Mouse (Mus musculus): ENCODE data around the gene Olfr403. TPM values are rescaled to one million over a fixed set of nuclear protein-coding genes. Genes with fewer than 3 reads are reported as not detected.
"Not testable (repeated sequence)": the region's sequence is repeated elsewhere in the genome, so short reads cannot be mapped to it uniquely, and the experiment has no call there.

The Olfr403 gene
- not detected for total RNA-seq (2021)
- long read RNA-seq, experiment 1 = 0 reads
- long read RNA-seq, experiment 2 = 0 reads

DNA sequence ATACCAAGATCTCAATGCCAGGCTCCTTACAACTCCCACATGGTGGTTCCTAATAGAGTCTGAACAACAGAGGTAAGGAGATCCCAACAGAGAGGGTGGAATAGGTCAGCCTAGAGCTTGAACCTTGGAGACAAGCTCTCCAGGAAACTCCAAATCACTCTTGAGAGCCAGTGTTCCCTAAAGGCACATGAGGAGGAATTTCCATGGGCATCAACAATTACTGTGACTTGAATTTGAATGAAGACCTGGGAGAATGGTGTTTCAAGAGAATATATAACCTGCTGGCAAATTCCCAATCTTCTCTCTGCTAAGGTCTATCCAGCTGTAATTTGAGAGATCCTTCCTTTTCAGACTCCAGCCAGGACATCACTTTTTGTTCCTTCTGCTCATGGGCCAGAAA, at the start of gene Olfr403:
TSS of gene Olfr403 (plus strand) at position 301 of the 400 bp plus-strand sequence.
- no peak for DNase-seq

DNA sequence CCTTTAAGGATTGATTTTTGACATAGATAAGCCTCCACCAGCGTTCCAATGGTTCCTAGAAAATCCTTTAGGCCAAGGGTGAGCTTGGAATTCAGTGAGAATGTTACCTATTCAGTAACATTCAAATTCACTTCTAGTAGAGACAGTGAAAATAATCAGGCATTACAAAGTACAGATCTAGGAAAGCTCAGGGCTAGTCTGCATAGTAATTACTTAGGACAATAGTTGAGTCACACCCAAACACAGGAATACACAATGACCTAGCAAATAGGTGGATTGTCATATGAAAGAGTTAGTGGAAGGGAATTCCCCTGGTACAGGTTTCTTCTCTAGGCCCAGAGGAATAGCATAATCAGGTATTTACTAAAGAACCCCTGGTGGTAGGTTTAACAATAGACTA, 46.0 kb upstream of the Olfr403 start:
- DNase-seq = not testable (repeated sequence)

GRCm38 (mm10) chr11:74145866-74146265, 40.2 kb upstream of the Olfr403 start:
- DNase-seq = no peak

- DNase-seq = no peak
Observed at GRCm38 (mm10) chr11:74153229-74153628, 32.8 kb upstream of the Olfr403 start, which contains the start of gene Olfr402. Gene Olfr402 (plus strand): TSS chr11:74153529.

DNA sequence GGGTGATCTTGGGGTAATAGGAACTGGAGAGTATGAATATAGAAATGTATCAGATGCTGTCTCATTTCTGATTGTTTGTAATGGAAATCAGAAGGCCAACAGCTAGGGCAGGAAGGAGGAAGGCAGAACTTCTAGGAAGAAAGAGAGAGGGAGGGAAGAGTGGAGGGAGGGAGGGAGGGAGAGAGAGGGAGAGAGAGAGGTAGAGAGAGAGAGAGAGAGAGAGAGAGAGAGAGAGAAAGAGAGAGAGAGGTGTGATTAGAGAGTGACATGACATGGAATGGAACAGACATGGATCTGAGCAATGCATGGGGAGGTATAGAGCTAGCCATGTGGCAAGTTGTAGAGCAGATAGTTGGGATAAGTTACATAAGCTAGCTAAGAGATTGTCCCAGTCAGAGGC, 17.3 kb upstream of the Olfr403 start:
- no peak for DNase-seq

DNA sequence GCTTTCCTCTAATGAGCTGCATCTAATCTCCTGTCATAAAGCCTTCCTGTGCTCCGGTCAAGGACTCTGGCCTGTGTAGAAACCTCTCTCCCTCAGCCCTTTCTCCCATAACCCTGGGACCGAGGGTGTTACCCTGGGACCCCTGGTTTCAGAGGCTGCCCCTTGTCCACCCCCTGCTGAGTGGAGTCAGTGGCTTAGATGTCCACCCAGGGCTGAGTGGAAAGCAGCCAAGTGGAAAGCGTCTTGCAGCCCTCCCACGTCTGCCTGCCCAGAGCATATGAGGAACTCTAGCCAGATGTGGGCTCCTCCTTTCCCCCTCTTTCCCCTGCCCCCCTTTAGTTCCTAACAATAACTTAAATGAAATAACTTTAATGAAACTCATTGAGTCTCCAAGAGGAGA, 2.9 kb upstream of the Olfr403 start:
- no peak for DNase-seq

DNA sequence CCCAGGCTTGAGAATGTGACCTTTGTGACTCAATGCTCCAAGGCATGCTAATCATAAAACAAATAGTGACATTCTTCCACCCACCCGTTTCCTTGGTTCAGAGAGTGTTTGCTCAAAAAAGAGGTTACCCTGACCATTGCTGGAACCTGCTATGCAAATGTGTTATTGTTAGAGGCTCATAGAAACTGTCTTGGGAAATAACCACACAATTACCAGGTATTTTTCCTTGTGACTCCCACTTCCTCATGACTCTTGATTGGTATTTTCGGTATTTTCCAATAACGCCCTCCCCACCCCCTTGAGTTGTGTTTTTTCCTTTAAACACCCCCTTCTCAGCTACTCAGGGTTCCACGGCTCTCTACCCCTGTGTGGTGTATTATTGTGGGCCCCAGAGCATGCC, 2.3 kb upstream of the Olfr403 start:
- no peak for DNase-seq

GRCm38 (mm10) chr11:74211279-74211678, 25.2 kb downstream of the Olfr403 start, which contains the start of gene Olfr43:
Gene Olfr43 (minus strand): TSS chr11:74211379.
- DNase-seq = no peak

- peak in 1 of 2 experiments; percentile 45 for DNase-seq
Observed at GRCm38 (mm10) chr11:74241201-74241600, 55.2 kb downstream of the Olfr403 start.

Other genes starting within 250 kb of the Olfr403 start
- gene Olfr23, start 249.6 kb upstream of the Olfr403 start, total RNA-seq (2021) = not detected
- not detected for gene Olfr397, start 225.4 kb upstream of the Olfr403 start, total RNA-seq (2021)
- gene Olfr398, start 195.8 kb upstream of the Olfr403 start, total RNA-seq (2021) = not detected
- not detected for gene Olfr139, start 129.7 kb upstream of the Olfr403 start, total RNA-seq (2021)
- not detected for gene Olfr399, start 129.6 kb upstream of the Olfr403 start, total RNA-seq (2021)
- gene Zfp616, start 116.3 kb upstream of the Olfr403 start, total RNA-seq (2021) = not detected
- gene Olfr401, start 72.5 kb upstream of the Olfr403 start, total RNA-seq (2021) = not detected
- not detected for gene Olfr402, start 32.7 kb upstream of the Olfr403 start, total RNA-seq (2021)
- not detected for gene Olfr43, start 25.1 kb downstream of the Olfr403 start, total RNA-seq (2021)
- not detected for gene Olfr406, start 73.6 kb downstream of the Olfr403 start, total RNA-seq (2021)
- gene Olfr59, start 97.5 kb downstream of the Olfr403 start, total RNA-seq (2021) = not detected
- gene Olfr410, start 151.8 kb downstream of the Olfr403 start, total RNA-seq (2021) = not detected
- not detected for gene Olfr411, start 166.4 kb downstream of the Olfr403 start, total RNA-seq (2021)
- not detected for gene Olfr412, start 175.8 kb downstream of the Olfr403 start, total RNA-seq (2021)

Data from adrenal gland, postnatal 36 days (tissue).